Mouse (Mus musculus): ENCODE results near the gene Scaf1.

- TF ChIP-seq ZC3H11A (IDR thresholded peaks at IDR 0.05; ENCODE audit: borderline replicate concordance, low read depth, low read length) (no peak), MAFK (IDR thresholded peaks at IDR 0.05; ENCODE audit: insufficient read depth, low read depth, low read length) (no peak), ZNF384 (IDR thresholded peaks at IDR 0.05; ENCODE audit: low read depth, low read length) (no peak)
Observed at GRCm38 (mm10) chr7:44965975-44966374, 50.2 kb downstream of the Scaf1 start.

Data from ES-E14 (cell line).